Mouse (Mus musculus): Measurements from ENCODE around the gene Fam13a. TPM values are rescaled to one million over a fixed set of nuclear protein-coding genes. Genes with fewer than 3 reads are reported as not detected.

The Fam13a gene
- polyA plus RNA-seq (2012; rRNA removed), result 2.6 and 2.7 TPM in 2 replicates
- 5.7 and 6.3 TPM in 2 replicates for polyA plus RNA-seq (2014; fragmentation: Nextera tagmentation; extraction: Ambion mirVana)

GRCm38 (mm10) chr6:59024164-59024724 is at the start of gene Fam13a:
TSS of gene Fam13a (minus strand) at chr6:59024549.
- H3K36me3 ChIP-seq (ENCODE audit: control insufficient read depth, insufficient read depth, low read length), result no peaks in the 10 kb centered on the region
- WGBS, result under 1% methylated on average over 16 of the region's 16 CpGs
- no peaks in the 10 kb centered on the region for H3K9me3 ChIP-seq (ENCODE audit: control insufficient read depth, low read length)
- H3K9ac ChIP-seq (ENCODE audit: low read depth, low read length, severe bottlenecking), result peak within 1 kb of the TSS; percentile 48
- no peaks in the 10 kb centered on the region for H3K27me3 ChIP-seq (ENCODE audit: control insufficient read depth, insufficient read depth, low read length)
- H3K4me2 ChIP-seq (replicated peaks; ENCODE audit: low read depth, low read length, severe bottlenecking), result peak within 1 kb of the TSS; percentile 53
- ATAC-seq (ENCODE audit: low FRiP score, low read depth), result peak; percentile 100
- peak; percentile 90 for DNase-seq (ENCODE audit: low spot score)
- TF ChIP-seq POLR2A (IDR thresholded peaks at IDR 0.05; ENCODE audit: borderline replicate concordance, extremely low read depth, insufficient read depth, insufficient read length), result no peak
- H3K27ac ChIP-seq (replicated peaks; ENCODE audit: low read depth, low read length), result peak within 1 kb of the TSS; percentile 41; the same call in 1 of the 2 replicates
- H3K4me3 ChIP-seq (replicated peaks; ENCODE audit: low read length), result peak within 1 kb of the TSS; percentile 50
- no peaks in the 10 kb centered on the region for H3K4me1 ChIP-seq (ENCODE audit: control insufficient read depth, insufficient read depth, low read length)

GRCm38 (mm10) chr6:59072096-59073060 is 48.0 kb upstream of the Fam13a start:
- Histone ChIP-seq H3K36me3 (ENCODE audit: control insufficient read depth, insufficient read depth, low read length) (no peaks in the 10 kb centered on the region), H3K4me3 (replicated peaks; ENCODE audit: low read length) (no peak overlapping the region), H3K27ac (replicated peaks; ENCODE audit: low read depth, low read length) (no peak overlapping the region), H3K9ac (ENCODE audit: low read depth, low read length, severe bottlenecking) (no peak overlapping the region), H3K4me1 (ENCODE audit: control insufficient read depth, insufficient read depth, low read length) (no peaks in the 10 kb centered on the region), H3K9me3 (ENCODE audit: control insufficient read depth, low read length) (no peaks in the 10 kb centered on the region), H3K4me2 (replicated peaks; ENCODE audit: low read depth, low read length, severe bottlenecking) (no peak overlapping the region), H3K27me3 (ENCODE audit: control insufficient read depth, insufficient read depth, low read length) (no peaks in the 10 kb centered on the region)
- TF ChIP-seq POLR2A (IDR thresholded peaks at IDR 0.05; ENCODE audit: borderline replicate concordance, extremely low read depth, insufficient read depth, insufficient read length), result no peak
- 83% methylated on average over 5 of the region's 5 CpGs for WGBS
- DNase-seq (ENCODE audit: low spot score) (no peak), ATAC-seq (ENCODE audit: low FRiP score, low read depth) (no peak)

- WGBS, result 78% methylated on average over 3 of the region's 3 CpGs
Measured at GRCm38 (mm10) chr6:59071691-59072090, 47.3 kb upstream of the Fam13a start.

GRCm38 (mm10) chr6:59068187-59068586 is 43.8 kb upstream of the Fam13a start:
- 80% methylated on average over 5 of the region's 5 CpGs for whole genome bisulfite sequencing
- H3K27ac ChIP-seq (replicated peaks; ENCODE audit: low read depth, low read length), result no peak overlapping the region
- no peak overlapping the region for H3K4me3 ChIP-seq (replicated peaks; ENCODE audit: low read length)
- H3K4me1 ChIP-seq (ENCODE audit: control insufficient read depth, insufficient read depth, low read length), result no peaks in the 10 kb centered on the region
- H3K4me2 ChIP-seq (replicated peaks; ENCODE audit: low read depth, low read length, severe bottlenecking), result no peak overlapping the region
- peak; percentile 17 for DNase-seq (ENCODE audit: low spot score)
- no peaks in the 10 kb centered on the region for H3K9me3 ChIP-seq (ENCODE audit: control insufficient read depth, low read length)
- no peak overlapping the region for H3K9ac ChIP-seq (ENCODE audit: low read depth, low read length, severe bottlenecking)
- H3K27me3 ChIP-seq (ENCODE audit: control insufficient read depth, insufficient read depth, low read length), result no peaks in the 10 kb centered on the region
- no peak; the same call in 1 of the 2 replicates for ATAC-seq (ENCODE audit: low FRiP score, low read depth)
- H3K36me3 ChIP-seq (ENCODE audit: control insufficient read depth, insufficient read depth, low read length), result no peaks in the 10 kb centered on the region
- TF ChIP-seq POLR2A (IDR thresholded peaks at IDR 0.05; ENCODE audit: borderline replicate concordance, extremely low read depth, insufficient read depth, insufficient read length), result no peak

More at GRCm38 (mm10) chr6:59071691-59072090, 47.3 kb upstream of the Fam13a start:
- ATAC-seq (ENCODE audit: low FRiP score, low read depth), result no peak
- H3K4me3 ChIP-seq (replicated peaks; ENCODE audit: low read length), result no peak overlapping the region
- H3K4me1 ChIP-seq (ENCODE audit: control insufficient read depth, insufficient read depth, low read length), result no peaks in the 10 kb centered on the region
- H3K27me3 ChIP-seq (ENCODE audit: control insufficient read depth, insufficient read depth, low read length), result no peaks in the 10 kb centered on the region
- DNase-seq (ENCODE audit: low spot score), result no peak
- H3K27ac ChIP-seq (replicated peaks; ENCODE audit: low read depth, low read length), result no peak overlapping the region
- no peaks in the 10 kb centered on the region for H3K9me3 ChIP-seq (ENCODE audit: control insufficient read depth, low read length)
- no peak overlapping the region for H3K4me2 ChIP-seq (replicated peaks; ENCODE audit: low read depth, low read length, severe bottlenecking)
- no peaks in the 10 kb centered on the region for H3K36me3 ChIP-seq (ENCODE audit: control insufficient read depth, insufficient read depth, low read length)
- no peak overlapping the region for H3K9ac ChIP-seq (ENCODE audit: low read depth, low read length, severe bottlenecking)
- no peak for TF ChIP-seq POLR2A (IDR thresholded peaks at IDR 0.05; ENCODE audit: borderline replicate concordance, extremely low read depth, insufficient read depth, insufficient read length)

- Histone ChIP-seq H3K27me3 (ENCODE audit: control insufficient read depth, insufficient read depth, low read length) (no peaks in the 10 kb centered on the region), H3K36me3 (ENCODE audit: control insufficient read depth, insufficient read depth, low read length) (no peaks in the 10 kb centered on the region), H3K4me1 (ENCODE audit: control insufficient read depth, insufficient read depth, low read length) (no peaks in the 10 kb centered on the region), H3K27ac (replicated peaks; ENCODE audit: low read depth, low read length) (no peak overlapping the region), H3K4me2 (replicated peaks; ENCODE audit: low read depth, low read length, severe bottlenecking) (no peak overlapping the region), H3K9me3 (ENCODE audit: control insufficient read depth, low read length) (no peaks in the 10 kb centered on the region), H3K9ac (ENCODE audit: low read depth, low read length, severe bottlenecking) (no peak overlapping the region), H3K4me3 (replicated peaks; ENCODE audit: low read length) (no peak overlapping the region)
- WGBS, result 77% methylated on average over 4 of the region's 4 CpGs
- DNase-seq (ENCODE audit: low spot score) (no peak), ATAC-seq (ENCODE audit: low FRiP score, low read depth) (no peak)
- TF ChIP-seq POLR2A (IDR thresholded peaks at IDR 0.05; ENCODE audit: borderline replicate concordance, extremely low read depth, insufficient read depth, insufficient read length), result no peak
Measured at GRCm38 (mm10) chr6:59064440-59064839, 40.1 kb upstream of the Fam13a start.
